Mouse (Mus musculus) brain, adult 10 weeks (tissue): ENCODE data around the gene Akap17b. TPM values are rescaled to one million over a fixed set of nuclear protein-coding genes. Genes with fewer than 3 reads are reported as not detected.

Source experiments
- polyA plus RNA-seq: library from polyadenylated mRNA; stranded (reverse); fragments of 350-450 nt; fragmentation: Illumina TruSeq; extraction: RNeasy Lipid Tissue Mini Kit (QIAGEN cat#74804); gene quantifications from one replicate; pipeline ENCODE4 v1.2.3, GENCODE M21; 2015; ENCODE audit warnings: low read depth, low replicate concordance

Gene Akap17b
- polyA plus RNA-seq: 9.1 TPM

DNA sequence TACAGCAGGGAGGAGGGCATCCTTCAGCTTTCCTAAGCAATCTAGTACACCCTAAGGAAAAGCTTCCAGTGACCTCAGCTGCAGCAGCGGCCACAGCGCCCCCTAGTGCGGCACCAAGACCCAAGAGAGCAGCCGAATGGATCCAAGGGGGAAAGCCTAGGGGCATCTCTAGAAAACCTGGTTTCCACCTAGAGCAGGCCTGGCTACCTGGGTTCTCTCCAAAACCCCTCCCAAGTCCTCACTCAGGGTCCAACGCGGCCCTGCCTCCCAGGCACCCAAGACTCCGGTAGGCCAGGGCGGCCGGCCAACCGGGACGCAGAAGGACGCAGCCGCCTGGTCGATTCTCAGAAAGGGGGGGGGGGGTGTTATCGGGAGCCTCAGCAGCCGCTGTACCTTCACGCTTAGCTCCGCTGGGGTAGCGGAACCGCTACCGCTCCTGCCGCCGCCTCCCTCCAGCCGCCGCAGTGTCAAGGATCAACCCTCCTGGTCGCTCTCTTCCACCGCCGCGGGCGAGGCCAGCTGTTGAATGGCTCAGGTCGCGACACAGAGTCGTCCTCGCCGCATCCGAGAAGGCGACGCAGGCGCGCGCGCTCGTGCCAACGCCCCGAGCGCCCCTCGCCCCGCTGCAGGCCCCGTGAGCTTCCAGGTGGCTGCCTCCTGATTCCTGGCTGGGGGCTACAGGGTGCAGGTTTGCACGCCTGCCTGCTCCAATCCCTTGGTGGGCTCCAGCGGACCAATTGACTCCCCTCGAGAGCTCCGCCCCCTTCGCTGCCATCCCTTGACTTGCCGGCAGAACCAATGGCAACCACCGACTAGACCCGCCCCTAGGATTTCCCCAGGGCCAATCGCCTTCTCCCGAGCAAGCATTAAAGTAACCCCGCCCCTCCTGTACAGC, at the start of gene Akap17b:
Akap17b (minus strand) TSS at position 739 of the 895 bp plus-strand sequence.

DNA sequence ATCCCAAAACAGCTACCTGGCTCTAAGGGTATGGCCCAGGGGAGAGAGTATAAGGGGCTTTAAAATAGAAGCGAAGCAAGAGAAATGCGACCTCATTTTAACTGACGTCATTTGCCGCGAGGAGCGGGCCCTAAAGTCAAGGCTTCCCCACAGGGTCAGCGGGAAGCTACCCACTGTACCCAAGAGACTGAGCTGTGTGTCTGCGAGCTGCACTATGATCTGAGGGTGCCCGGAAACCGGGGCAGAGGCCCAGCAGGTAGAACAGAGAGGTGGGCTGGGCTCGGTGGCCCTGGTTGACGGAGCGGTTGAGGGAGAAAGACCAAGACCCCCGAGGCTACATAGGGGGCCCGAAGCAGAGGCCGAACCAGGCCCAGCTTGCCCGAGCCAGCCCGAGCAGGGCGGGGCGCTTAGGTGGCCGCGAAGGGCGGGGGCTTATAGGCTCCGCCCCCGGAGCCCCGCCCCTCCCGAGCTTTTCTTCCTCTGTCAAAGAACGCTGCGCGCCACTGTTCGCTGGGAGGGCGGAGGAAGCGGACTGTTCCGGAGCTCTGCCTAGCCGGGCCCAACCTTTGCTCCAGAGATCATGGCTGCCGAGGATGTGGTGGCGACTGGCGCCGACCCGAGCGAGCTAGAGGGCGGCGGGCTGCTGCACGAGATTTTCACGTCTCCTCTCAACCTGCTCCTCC, 47.3 kb downstream of the Akap17b start, which contains the start of gene Pgrmc1:
Pgrmc1 (plus strand) TSS at position 500 of the 683 bp plus-strand sequence.

Other genes starting within 250 kb of the Akap17b start
- not detected for gene Gm6268, start 244.1 kb downstream of the Akap17b start, polyA plus RNA-seq
- 0.80 TPM for gene Gm14569, start 153.6 kb downstream of the Akap17b start, polyA plus RNA-seq
- 384 TPM for gene Pgrmc1, start 47.2 kb downstream of the Akap17b start, polyA plus RNA-seq
- gene Slc25a43, start 98.3 kb upstream of the Akap17b start, polyA plus RNA-seq: not detected
- 642 TPM for gene Slc25a5, start 150.3 kb upstream of the Akap17b start, polyA plus RNA-seq
- gene Ube2a, start 228.5 kb upstream of the Akap17b start, polyA plus RNA-seq: 78.7 TPM
- gene C330007P06Rik, start 228.7 kb upstream of the Akap17b start, polyA plus RNA-seq: 45.3 TPM